In the genomic region with DNA sequence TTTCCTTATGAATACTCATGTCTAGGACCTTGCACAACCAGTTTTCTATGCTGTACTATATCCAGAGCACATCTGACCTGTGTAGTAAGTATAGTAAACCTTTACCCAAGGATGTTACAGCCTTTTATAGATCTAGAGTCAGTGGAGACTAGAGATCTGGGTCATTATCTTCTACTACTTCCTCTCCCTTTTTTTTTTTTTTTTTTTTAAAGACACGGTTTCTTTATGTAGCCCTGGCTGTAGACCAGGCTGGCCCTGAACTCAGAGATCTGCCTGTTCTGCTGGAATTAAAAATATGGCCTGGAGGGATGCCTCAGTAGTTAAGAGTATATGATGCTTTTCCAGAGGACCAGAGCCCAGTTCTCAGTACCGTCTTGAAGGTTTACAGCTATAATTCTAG, we compare ENCODE assay signal across 15 mouse cellular contexts.
"Had no signal": no experiment of that assay in that cellular context is flagged by ENCODE, and none has a peak within 500 bp of the region (broad histone marks: within the 10 kb centered on the region; RNA-seq: fewer than 3 reads in every experiment).

No protein-coding gene starts in this region.

- H3K9ac ChIP-seq: neural tube, embryonic 13.5 days; neural tube, embryonic 15.5 days; stomach, embryonic 15.5 days had no signal

- H3K27ac ChIP-seq: neural tube, embryonic 13.5 days; neural tube, embryonic 15.5 days; stomach, embryonic 15.5 days; stomach, postnatal 0 days had no signal

- H3K4me1 ChIP-seq: neural tube, embryonic 13.5 days; neural tube, embryonic 15.5 days; stomach, embryonic 15.5 days had no signal

- H3K4me3 ChIP-seq: neural tube, embryonic 13.5 days; neural tube, embryonic 15.5 days; stomach, embryonic 15.5 days had no signal

- H3K9me3 ChIP-seq: neural tube, embryonic 13.5 days; neural tube, embryonic 15.5 days; stomach, embryonic 15.5 days had no signal

- H3K27me3 ChIP-seq: neural tube, embryonic 13.5 days; neural tube, embryonic 15.5 days; stomach, embryonic 15.5 days had no signal

- H3K4me2 ChIP-seq: neural tube, embryonic 13.5 days; neural tube, embryonic 15.5 days; stomach, embryonic 15.5 days had no signal

- DNase-seq: right cerebral cortex, adult 18-20 months; right cerebral cortex, postnatal 14 days; right cerebral cortex, postnatal 25 days; right cerebral cortex, postnatal 4 days; spleen, adult 18-20 months; thymus, adult 18-20 months; thymus, adult 2 months; thymus, postnatal 14 days; thymus, postnatal 25 days; thymus, postnatal 36 days; thymus, postnatal 4 days had no signal

- H3K36me3 ChIP-seq: neural tube, embryonic 13.5 days; neural tube, embryonic 15.5 days; stomach, embryonic 15.5 days had no signal
